Mouse (Mus musculus): ENCODE data around the gene Rbfox2. TPM values are rescaled to one million over a fixed set of nuclear protein-coding genes. Genes with fewer than 3 reads are reported as not detected.
"Not testable (repeated sequence)": the region's sequence is repeated elsewhere in the genome, so short reads cannot be mapped to it uniquely, and the experiment has no call there.

Rbfox2 gene
- polyA plus RNA-seq, 1 experiment: 1.3 TPM

GRCm38 (mm10) chr15:77076523-77076922, 230.3 kb downstream of the Rbfox2 start:
- H3K27ac ChIP-seq (ENCODE audit: insufficient read depth, low read depth, low read length): no peak overlapping the region
- no peak overlapping the region for H3K4me3 ChIP-seq (ENCODE audit: insufficient read depth, low read length)
- H3K4me1 ChIP-seq (ENCODE audit: control insufficient read depth, insufficient read depth, low read length): no peaks in the 10 kb centered on the region
- TF ChIP-seq POLR2A (IDR thresholded peaks at IDR 0.05; ENCODE audit: borderline replicate concordance, low read depth, low read length) (no peak), CTCF (IDR thresholded peaks at IDR 0.05; ENCODE audit: low read depth, low read length) (no peak)

- no peak overlapping the region for H3K4me3 ChIP-seq (ENCODE audit: insufficient read depth, low read length)
- no peak overlapping the region for H3K27ac ChIP-seq (ENCODE audit: insufficient read depth, low read depth, low read length)
- H3K4me1 ChIP-seq (ENCODE audit: control insufficient read depth, insufficient read depth, low read length): no peaks in the 10 kb centered on the region
- TF ChIP-seq CTCF (IDR thresholded peaks at IDR 0.05; ENCODE audit: low read depth, low read length) (no peak), POLR2A (IDR thresholded peaks at IDR 0.05; ENCODE audit: borderline replicate concordance, low read depth, low read length) (no peak)
Observed at GRCm38 (mm10) chr15:77072556-77073163, 234.1 kb downstream of the Rbfox2 start.

GRCm38 (mm10) chr15:77071501-77071900, 235.3 kb downstream of the Rbfox2 start:
- no peaks in the 10 kb centered on the region for H3K4me1 ChIP-seq (ENCODE audit: control insufficient read depth, insufficient read depth, low read length)
- H3K4me3 ChIP-seq (ENCODE audit: insufficient read depth, low read length): no peak overlapping the region
- no peak overlapping the region for H3K27ac ChIP-seq (ENCODE audit: insufficient read depth, low read depth, low read length)
- no peak for TF ChIP-seq POLR2A (IDR thresholded peaks at IDR 0.05; ENCODE audit: borderline replicate concordance, low read depth, low read length)
- TF ChIP-seq CTCF (IDR thresholded peaks at IDR 0.05; ENCODE audit: low read depth, low read length): no peak; the same call in 1 of the 2 replicates

- no peak for TF ChIP-seq CTCF (IDR thresholded peaks at IDR 0.05; ENCODE audit: low read depth, low read length)
- no peak for TF ChIP-seq POLR2A (IDR thresholded peaks at IDR 0.05; ENCODE audit: borderline replicate concordance, low read depth, low read length)
- H3K4me3 ChIP-seq (ENCODE audit: insufficient read depth, low read length): no peak overlapping the region
- H3K27ac ChIP-seq (ENCODE audit: insufficient read depth, low read depth, low read length): no peak overlapping the region
Observed at GRCm38 (mm10) chr15:77070745-77071268, 236.0 kb downstream of the Rbfox2 start.

GRCm38 (mm10) chr15:77069019-77069418, 237.8 kb downstream of the Rbfox2 start:
- no peak overlapping the region for H3K27ac ChIP-seq (ENCODE audit: insufficient read depth, low read depth, low read length)
- H3K4me3 ChIP-seq (ENCODE audit: insufficient read depth, low read length): no peak overlapping the region
- no peak for TF ChIP-seq POLR2A (IDR thresholded peaks at IDR 0.05; ENCODE audit: borderline replicate concordance, low read depth, low read length)
- no peak for TF ChIP-seq CTCF (IDR thresholded peaks at IDR 0.05; ENCODE audit: low read depth, low read length)
- no peaks in the 10 kb centered on the region for H3K4me1 ChIP-seq (ENCODE audit: control insufficient read depth, insufficient read depth, low read length)

More at GRCm38 (mm10) chr15:77070745-77071268, 236.0 kb downstream of the Rbfox2 start:
- H3K4me1 ChIP-seq (ENCODE audit: control insufficient read depth, insufficient read depth, low read length): no peaks in the 10 kb centered on the region

GRCm38 (mm10) chr15:77068439-77068861, 238.4 kb downstream of the Rbfox2 start:
- no peak overlapping the region for H3K27ac ChIP-seq (ENCODE audit: insufficient read depth, low read depth, low read length)
- TF ChIP-seq CTCF (IDR thresholded peaks at IDR 0.05; ENCODE audit: low read depth, low read length) (no peak), POLR2A (IDR thresholded peaks at IDR 0.05; ENCODE audit: borderline replicate concordance, low read depth, low read length) (no peak)
- H3K4me1 ChIP-seq (ENCODE audit: control insufficient read depth, insufficient read depth, low read length): no peaks in the 10 kb centered on the region
- H3K4me3 ChIP-seq (ENCODE audit: insufficient read depth, low read length): no peak overlapping the region

GRCm38 (mm10) chr15:77066233-77066632, 240.6 kb downstream of the Rbfox2 start:
- Histone ChIP-seq H3K27ac (ENCODE audit: insufficient read depth, low read depth, low read length) (no peak overlapping the region), H3K4me1 (ENCODE audit: control insufficient read depth, insufficient read depth, low read length) (no peaks in the 10 kb centered on the region), H3K4me3 (ENCODE audit: insufficient read depth, low read length) (no peak overlapping the region)
- TF ChIP-seq CTCF (IDR thresholded peaks at IDR 0.05; ENCODE audit: low read depth, low read length) (no peak), POLR2A (IDR thresholded peaks at IDR 0.05; ENCODE audit: borderline replicate concordance, low read depth, low read length) (no peak)

- Histone ChIP-seq H3K4me1 (ENCODE audit: control insufficient read depth, insufficient read depth, low read length) (no peaks in the 10 kb centered on the region), H3K27ac (ENCODE audit: insufficient read depth, low read depth, low read length) (no peak overlapping the region), H3K4me3 (ENCODE audit: insufficient read depth, low read length) (no peak overlapping the region)
- no peak for TF ChIP-seq CTCF (IDR thresholded peaks at IDR 0.05; ENCODE audit: low read depth, low read length)
- TF ChIP-seq POLR2A (IDR thresholded peaks at IDR 0.05; ENCODE audit: borderline replicate concordance, low read depth, low read length): no peak
Observed at GRCm38 (mm10) chr15:77065259-77065852, 241.4 kb downstream of the Rbfox2 start.

- TF ChIP-seq CTCF (IDR thresholded peaks at IDR 0.05; ENCODE audit: low read depth, low read length): no peak
- no peak for TF ChIP-seq POLR2A (IDR thresholded peaks at IDR 0.05; ENCODE audit: borderline replicate concordance, low read depth, low read length)
- no peak overlapping the region for H3K4me3 ChIP-seq (ENCODE audit: insufficient read depth, low read length)
- H3K27ac ChIP-seq (ENCODE audit: insufficient read depth, low read depth, low read length): no peak overlapping the region
- H3K4me1 ChIP-seq (ENCODE audit: control insufficient read depth, insufficient read depth, low read length): no peaks in the 10 kb centered on the region
Observed at GRCm38 (mm10) chr15:77062746-77063145, 244.1 kb downstream of the Rbfox2 start.

- not testable (repeated sequence) for H3K27ac ChIP-seq (ENCODE audit: insufficient read depth, low read depth, low read length); H3K4me1 ChIP-seq (ENCODE audit: control insufficient read depth, insufficient read depth, low read length); H3K4me3 ChIP-seq (ENCODE audit: insufficient read depth, low read length)
Observed at GRCm38 (mm10) chr15:77059416-77059815, 247.4 kb downstream of the Rbfox2 start.

Measured in bone marrow macrophage, adult 2 months (primary cell).